Mouse (Mus musculus) CH12.LX (cell line): Measurements from ENCODE around the gene Zbp1. TPM values are rescaled to one million over a fixed set of nuclear protein-coding genes. Genes with fewer than 3 reads are reported as not detected.

Experiments
- DNase-seq: peaks from one replicate; pipeline ENCODE4 v3.0.0-alpha.2; 2013; ENCODE audit errors: extremely low read depth
- H3K27ac ChIP-seq: 2 replicates; pipeline ENCODE4 v1.5.1; 2012; ENCODE audit warnings: low read depth, mild to moderate bottlenecking, control low read depth, moderate library complexity; ENCODE audit not compliant: insufficient read depth
- H3K27me3 ChIP-seq: replicated peaks from 2 replicates; pipeline ENCODE3; 2012; ENCODE audit warnings: inconsistent platforms
- H3K36me3 ChIP-seq, 2 experiments: replicated peaks in 1 of 2; 2 replicates each; pipeline versions ENCODE3 to v1.6.1; 2012; ENCODE audit warnings: inconsistent platforms in 1 of 2, low read length in 1 of 2, mild to moderate bottlenecking in 1 of 2, mixed read lengths in 1 of 2, moderate library complexity in 1 of 2; ENCODE audit not compliant: control insufficient read depth in 1 of 2, insufficient read depth in 1 of 2
- H3K4me1 ChIP-seq, 2 experiments: 2 replicates each; pipeline ENCODE4 v1.6.1; 2012; ENCODE audit warnings: inconsistent platforms in 1 of 2, moderate library complexity in 1 of 2; ENCODE audit not compliant: insufficient read depth in 2 of 2, control insufficient read depth in 1 of 2
- H3K4me2 ChIP-seq: 2 replicates; pipeline ENCODE4 v1.6.1; 2012; ENCODE audit warnings: low read depth, mild to moderate bottlenecking, control low read depth; ENCODE audit not compliant: poor library complexity, insufficient read depth, severe bottlenecking
- H3K4me3 ChIP-seq, 3 experiments: fragments of 150-350 bp in 1 of 3; sonication (generic) in 1 of 3; replicated peaks in 1 of 3; 2 replicates each; pipeline versions ENCODE3 to v1.5.1; 2011 to 2012; ENCODE audit warnings: low read depth in 2 of 3, low read length in 2 of 3, mild to moderate bottlenecking in 2 of 3, moderate library complexity in 2 of 3, control low read depth in 1 of 3, improper control_type of control experiment in 1 of 3, inconsistent platforms in 1 of 3, mixed read lengths in 1 of 3; ENCODE audit not compliant: poor library complexity in 1 of 3
- H3K79me2 ChIP-seq: replicated peaks from 2 replicates; pipeline ENCODE4 v1.6.1; 2012; ENCODE audit warnings: mild to moderate bottlenecking, moderate library complexity; ENCODE audit not compliant: control insufficient read depth, poor library complexity, insufficient read depth, severe bottlenecking; ENCODE audit errors: extremely low read depth
- H3K9ac ChIP-seq: 2 replicates; pipeline ENCODE4 v1.6.1; 2012; ENCODE audit warnings: low read depth, mild to moderate bottlenecking, control low read depth, moderate library complexity; ENCODE audit not compliant: insufficient read depth
- H3K9me3 ChIP-seq: replicated peaks from 2 replicates; pipeline ENCODE3; 2012; ENCODE audit warnings: low read length, inconsistent platforms, mixed read lengths
- CHD2 ChIP-seq: IDR thresholded peaks from 2 replicates; pipeline ENCODE4 v1.6.1; 2011; ENCODE audit warnings: low read length, improper control_type of control experiment
- EP300 ChIP-seq: IDR thresholded peaks from 2 replicates; pipeline ENCODE4 v1.6.1; 2011; ENCODE audit warnings: low read length, improper control_type of control experiment
- JUN ChIP-seq: IDR thresholded peaks from 2 replicates; pipeline ENCODE4 v1.6.1; 2011; ENCODE audit warnings: low read depth, mild to moderate bottlenecking, low read length, improper control_type of control experiment, moderate library complexity; ENCODE audit not compliant: insufficient read depth
- MAFK ChIP-seq: IDR thresholded peaks from 2 replicates; pipeline ENCODE4 v1.6.1; 2011; ENCODE audit warnings: low read length, improper control_type of control experiment; ENCODE audit not compliant: insufficient replicate concordance
- MAX ChIP-seq: IDR thresholded peaks from 2 replicates; pipeline ENCODE4 v1.6.1; 2011; ENCODE audit warnings: low read length, improper control_type of control experiment
- MAZ ChIP-seq: IDR thresholded peaks from 2 replicates; pipeline ENCODE4 v1.6.1; 2012; ENCODE audit warnings: low read depth, mild to moderate bottlenecking, inconsistent platforms, low read length, improper control_type of control experiment, moderate library complexity
- MEF2A ChIP-seq: IDR thresholded peaks from 2 replicates; pipeline ENCODE4 v1.6.1; 2014; ENCODE audit warnings: low read depth, mild to moderate bottlenecking, inconsistent platforms, low read length, improper control_type of control experiment, borderline replicate concordance
- MXI1 ChIP-seq: IDR thresholded peaks from 2 replicates; pipeline ENCODE4 v1.6.1; 2011; ENCODE audit warnings: mild to moderate bottlenecking, low read depth, low read length, improper control_type of control experiment
- MYC ChIP-seq: IDR thresholded peaks from 2 replicates; pipeline ENCODE4 v1.6.1; 2011; ENCODE audit warnings: low read depth, mild to moderate bottlenecking, improper control_type of control experiment, low read length
- POLR2A ChIP-seq: IDR thresholded peaks from 2 replicates; pipeline ENCODE4 v1.6.1; 2011; ENCODE audit warnings: low read depth, mild to moderate bottlenecking, improper control_type of control experiment, low read length
- POLR2AphosphoS2 ChIP-seq: IDR thresholded peaks from 2 replicates; pipeline ENCODE4 v1.6.1; 2011; ENCODE audit warnings: low read depth, low read length, improper control_type of control experiment
- SIN3A ChIP-seq: IDR thresholded peaks from 2 replicates; pipeline ENCODE4 v1.6.1; 2012; ENCODE audit warnings: low read length, improper control_type of control experiment, inconsistent platforms
- SMC3 ChIP-seq: IDR thresholded peaks from 2 replicates; pipeline ENCODE4 v1.6.1; 2011; ENCODE audit warnings: low read depth, low read length, improper control_type of control experiment
- TCF12 ChIP-seq: IDR thresholded peaks from 2 replicates; pipeline ENCODE4 v1.6.1; 2014; ENCODE audit warnings: low read depth, mild to moderate bottlenecking, inconsistent platforms, low read length, improper control_type of control experiment
- UBTF ChIP-seq: IDR thresholded peaks from 2 replicates; pipeline ENCODE4 v1.6.1; 2012; ENCODE audit warnings: low read depth, mild to moderate bottlenecking, inconsistent platforms, low read length, improper control_type of control experiment, moderate library complexity
- USF1 ChIP-seq: IDR thresholded peaks from 2 replicates; pipeline ENCODE4 v1.6.1; 2014; ENCODE audit warnings: low read depth, mild to moderate bottlenecking, inconsistent platforms, low read length, improper control_type of control experiment
- USF2 ChIP-seq: conservative IDR thresholded peaks from 2 replicates; pipeline ENCODE4 v1.6.1; 2011; ENCODE audit warnings: low read depth, low read length, improper control_type of control experiment
- ZC3H11A ChIP-seq: IDR thresholded peaks from 2 replicates; pipeline ENCODE4 v1.6.1; 2012; ENCODE audit warnings: low read depth, mild to moderate bottlenecking, inconsistent platforms, low read length, improper control_type of control experiment
- ZKSCAN1 ChIP-seq: IDR thresholded peaks from 2 replicates; pipeline ENCODE4 v1.6.1; 2012; ENCODE audit warnings: low read depth, inconsistent platforms, low read length, improper control_type of control experiment, borderline replicate concordance
- ZMIZ1 ChIP-seq: IDR thresholded peaks from 2 replicates; pipeline ENCODE4 v1.6.1; 2012; ENCODE audit warnings: low read depth, mild to moderate bottlenecking, inconsistent platforms, low read length, improper control_type of control experiment
- dilution Hi-C: fragments of 300-500 bp; cut with MboI; formaldehyde crosslinking; loops from 2 replicates; pipeline ENCODE4 v1.14.3; 2020; ENCODE audit warnings: low sequenced_read_pairs; ENCODE audit not compliant: extremely low pct_unique_long_range_greater_than_20kb, extremely low pct_ligation_motif_present
- in situ Hi-C: fragments of 300-500 bp; cut with MboI; formaldehyde crosslinking; loops from 3 replicates; pipeline ENCODE4 v1.14.3; 2019; ENCODE audit warnings: low sequenced_read_pairs, low pct_ligation_motif_present, low pct_unique_long_range_greater_than_20kb, mixed read lengths
- polyA plus RNA-seq: library from polyadenylated mRNA; unstranded; fragments of >175 nt; gene quantifications from 2 replicates; pipeline ENCODE4 v1.2.1, GENCODE M21; 2012; ENCODE audit warnings: low read depth; ENCODE audit not compliant: insufficient read length
- total RNA-seq, 2 experiments: library from RNA; depleted of rRNA; stranded (reverse); fragments of 300-350 nt in 1 of 2; fragments of >200 nt in 1 of 2; gene quantifications; 2 replicates each; pipeline ENCODE4 v1.2.3; 2012 to 2014

The Zbp1 gene
- total and polyA plus RNA-seq, 3 experiments: 8.1 to 9.8 (median 8.7) TPM

DNA sequence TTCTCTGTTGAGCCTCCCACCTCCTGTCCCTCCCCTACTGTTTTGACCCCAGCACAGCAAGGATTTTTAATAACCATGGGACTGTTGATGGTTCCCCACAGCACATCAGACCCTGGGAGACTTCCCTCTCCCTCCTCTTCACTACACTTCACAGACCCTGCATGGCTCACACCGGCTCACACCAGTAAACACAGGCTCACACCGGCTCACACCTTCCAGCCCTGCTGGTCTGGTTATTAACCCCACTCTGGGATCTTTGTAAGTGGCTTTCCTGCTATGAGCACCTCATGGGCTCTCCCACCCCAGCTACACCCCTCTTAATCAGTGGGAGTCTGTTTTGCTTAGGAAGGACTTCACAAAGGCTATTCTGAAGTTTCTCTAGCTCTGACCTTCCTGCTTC lies 29.2 kb upstream of the Zbp1 start:
- dilution Hi-C loops (no loop called here), in situ Hi-C loops (no loop called here)
- H3K79me2 ChIP-seq: peaks cover 25% of the 10 kb centered on the region
- H3K27ac ChIP-seq: no peak overlapping the region
- no peak overlapping the region for H3K4me3 ChIP-seq
- no peak for DNase-seq
- peaks cover 26 to 73% of the 10 kb centered on the region in 2 experiments for H3K4me1 ChIP-seq
- no peak overlapping the region for H3K4me2 ChIP-seq
- H3K9me3 ChIP-seq: no peaks in the 10 kb centered on the region
- no peaks in the 10 kb centered on the region for H3K27me3 ChIP-seq
- no peak overlapping the region for H3K9ac ChIP-seq
- H3K36me3 ChIP-seq: peaks cover 0 to 14% of the 10 kb centered on the region in 2 experiments
- no peak for TF ChIP-seq MAZ
- no peak for TF ChIP-seq ZC3H11A
- no peak for TF ChIP-seq MAFK
- TF ChIP-seq UBTF: no peak
- TF ChIP-seq USF1: no peak
- TF ChIP-seq JUN: no peak
- no peak for TF ChIP-seq ZKSCAN1
- TF ChIP-seq ZMIZ1: no peak
- TF ChIP-seq POLR2AphosphoS2: no peak
- no peak for TF ChIP-seq MXI1
- no peak for TF ChIP-seq SIN3A
- TF ChIP-seq EP300: no peak
- no peak for TF ChIP-seq MYC

DNA sequence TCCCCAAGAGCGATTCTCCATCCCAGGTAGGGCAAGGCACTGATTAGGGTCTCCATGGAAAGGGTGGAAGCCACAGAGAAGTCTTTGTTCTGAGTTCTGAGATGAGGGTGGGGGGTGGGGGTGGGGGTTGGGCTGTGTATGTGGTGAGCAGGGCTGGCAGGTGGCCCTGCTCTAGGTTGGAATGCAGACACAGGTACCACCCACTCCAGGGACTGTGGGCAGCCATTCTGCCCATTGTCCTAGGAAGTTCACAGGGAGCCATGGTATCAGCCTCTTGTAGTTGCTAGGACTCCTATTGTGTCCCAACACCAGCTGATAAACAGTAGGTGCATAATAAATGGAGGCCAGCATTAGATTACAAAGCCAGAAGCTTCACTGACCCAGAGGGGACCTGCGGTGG lies 28.5 kb upstream of the Zbp1 start:
- Histone ChIP-seq H3K27ac (no peak overlapping the region), H3K4me1 (peaks cover 26 to 71% of the 10 kb centered on the region in 2 experiments), H3K27me3 (no peaks in the 10 kb centered on the region), H3K36me3 (peaks cover 0 to 16% of the 10 kb centered on the region in 2 experiments), H3K4me3 (no peak overlapping the region), H3K4me2 (no peak overlapping the region), H3K9me3 (no peaks in the 10 kb centered on the region), H3K9ac (no peak overlapping the region), H3K79me2 (peaks cover 28% of the 10 kb centered on the region)
- in situ Hi-C loops: no loop called here
- DNase-seq: no peak
- no peak for TF ChIP-seq USF1
- TF ChIP-seq POLR2A: no peak
- TF ChIP-seq MEF2A: no peak
- no peak for TF ChIP-seq TCF12
- no peak for TF ChIP-seq MAX
- no peak for TF ChIP-seq USF2
- TF ChIP-seq SMC3: no peak
- no peak for TF ChIP-seq CHD2
- TF ChIP-seq MAZ: no peak
- dilution Hi-C loops: no loop called here
